Mouse (Mus musculus): Measurements from ENCODE around the gene Rad23b.

DNA sequence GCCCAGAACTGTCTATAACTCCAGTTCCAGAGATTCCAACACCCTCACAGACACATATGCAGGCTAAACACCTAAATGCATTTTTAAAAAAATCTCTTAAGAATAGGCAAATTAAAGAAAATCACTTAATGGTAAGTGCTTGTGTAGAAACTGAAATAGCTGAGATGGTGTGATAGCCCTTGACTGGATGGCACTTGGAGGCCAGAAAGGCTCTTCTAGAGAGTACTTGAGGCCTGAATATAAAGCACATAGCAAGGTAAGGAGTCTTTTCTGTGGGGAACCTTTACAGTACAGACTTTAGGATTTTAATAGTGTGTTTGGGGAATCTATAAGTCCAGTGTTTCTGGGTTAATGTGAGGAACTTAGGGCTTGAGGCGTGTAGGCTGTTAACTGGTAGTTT is 4.2 kb downstream of the Rad23b start:
- TF ChIP-seq CTCF (IDR thresholded peaks at IDR 0.05; ENCODE audit: control insufficient read depth, insufficient read depth, insufficient read length) (no peak), MYOG (IDR thresholded peaks at IDR 0.05; ENCODE audit: control insufficient read depth, extremely low read depth, insufficient read length) (no peak), CEBPB (IDR thresholded peaks at IDR 0.05; ENCODE audit: low read depth) (no peak), USF1 (IDR thresholded peaks at IDR 0.05; ENCODE audit: low read depth) (no peak), MAX (IDR thresholded peaks at IDR 0.05) (no peak), MYOD1 (IDR thresholded peaks at IDR 0.05; ENCODE audit: control insufficient read depth, insufficient read length, low read depth) (no peak), FOSL1 (IDR thresholded peaks at IDR 0.05; ENCODE audit: insufficient read depth, low read length, poor library complexity, severe bottlenecking) (no peak)
